10 mouse cellular contexts compared by ENCODE assay signal in genomic region chr9:16113936-16114642, GRCm38 (mm10).
A peak's percentile ranks its signal among the peaks of the same experiment; 100 is the strongest.
DNase-seq lines count a peak whose midpoint lies in the region; ATAC-seq lines count a peak whose summit lies in the region.
"Had no signal": no experiment of that assay in that cellular context is flagged by ENCODE, and none has a peak within 500 bp of the region (broad histone marks: within the 10 kb centered on the region; RNA-seq: fewer than 3 reads in every experiment).

No protein-coding gene starts in this region.

- WGBS in heart, embryonic 15.5 days, result 69% methylated on average over 4 of the region's 4 CpGs
- WGBS in heart, embryonic 10.5 days, result 77% methylated on average over 4 of the region's 4 CpGs

- H3K36me3 ChIP-seq in heart, embryonic 15.5 days, result no peaks in the 10 kb centered on the region
- no peaks in the 10 kb centered on the region for H3K36me3 ChIP-seq in heart, embryonic 10.5 days
- H3K36me3 ChIP-seq: hindbrain, embryonic 15.5 days had no signal

- intact Hi-C loops in left cerebral cortex, postnatal 14 days (cut with DNase I), result loop anchor here (5.0 to 10.0 kb wide), 2 partner anchors 87 to 391 kb away; partner anchors contain the start of gene Fat3

- peak; percentile 22; the same call in 1 of the 2 replicates for ATAC-seq in heart, embryonic 15.5 days (replicated peaks; ENCODE audit: insufficient number of reproducible peaks, insufficient read depth, low FRiP score, low read depth)

- no peak overlapping the region for H3K9ac ChIP-seq in heart, embryonic 15.5 days
- H3K9ac ChIP-seq: hindbrain, embryonic 15.5 days had no signal

- H3K27me3 ChIP-seq in heart, embryonic 15.5 days, result no peaks in the 10 kb centered on the region
- no peaks in the 10 kb centered on the region for H3K27me3 ChIP-seq in heart, embryonic 10.5 days (ENCODE audit: insufficient read depth, poor library complexity, severe bottlenecking)
- H3K27me3 ChIP-seq: hindbrain, embryonic 15.5 days had no signal

- H3K4me1 ChIP-seq in heart, embryonic 15.5 days (replicated peaks), result peaks cover 16% of the 10 kb centered on the region
- H3K4me1 ChIP-seq in heart, embryonic 10.5 days, result peaks cover 8% of the 10 kb centered on the region
- H3K4me1 ChIP-seq: hindbrain, embryonic 15.5 days had no signal

- no peak overlapping the region for H3K4me2 ChIP-seq in heart, embryonic 15.5 days
- H3K4me2 ChIP-seq: hindbrain, embryonic 15.5 days; midbrain, embryonic 11.5 days had no signal

- H3K4me3 ChIP-seq in heart, embryonic 15.5 days, result no peak overlapping the region
- no peak overlapping the region for H3K4me3 ChIP-seq in heart, embryonic 10.5 days
- H3K4me3 ChIP-seq: hindbrain, embryonic 15.5 days had no signal

- peak overlapping the region; percentile 83 for H3K27ac ChIP-seq in heart, embryonic 15.5 days
- no peak overlapping the region for H3K27ac ChIP-seq in heart, embryonic 10.5 days
- H3K27ac ChIP-seq: hindbrain, embryonic 15.5 days had no signal

- no peaks in the 10 kb centered on the region for H3K9me3 ChIP-seq in heart, embryonic 15.5 days (replicated peaks)
- H3K9me3 ChIP-seq in heart, embryonic 10.5 days, result no peaks in the 10 kb centered on the region
- H3K9me3 ChIP-seq: hindbrain, embryonic 15.5 days had no signal

- DNase-seq in heart, embryonic 10.5 days (ENCODE audit: low spot score), result no peak
- DNase-seq in A20 (ENCODE audit: low read depth, low spot score), result peak; percentile 37
- DNase-seq in frontal cortex, postnatal 36 days (ENCODE audit: low spot score in 2 of 2), result peak; percentile 71 to 92
- peak; percentile 77 to 88 for DNase-seq in left cerebral cortex, postnatal 14 days (ENCODE audit: low spot score in 2 of 2)
- no peak for DNase-seq in spleen, adult 12 weeks (ENCODE audit: low spot score)
- DNase-seq in ovary, postnatal 10 days (ENCODE audit: low spot score), result no peak
- DNase-seq in thymus, postnatal 14 days, result no peak

Comparison
In these comparisons a context has a peak if more than half of its experiments do, and no peak if none do; other contexts are left out.
1. DNase-seq: peak in A20 (single experiment), frontal cortex, postnatal 36 days (2 of 2) and left cerebral cortex, postnatal 14 days (2 of 2); none in heart, embryonic 10.5 days (single experiment), spleen, adult 12 weeks (single experiment), ovary, postnatal 10 days (single experiment) and thymus, postnatal 14 days (single experiment).